Mouse (Mus musculus): ENCODE results near the gene Upk2.

DNA sequence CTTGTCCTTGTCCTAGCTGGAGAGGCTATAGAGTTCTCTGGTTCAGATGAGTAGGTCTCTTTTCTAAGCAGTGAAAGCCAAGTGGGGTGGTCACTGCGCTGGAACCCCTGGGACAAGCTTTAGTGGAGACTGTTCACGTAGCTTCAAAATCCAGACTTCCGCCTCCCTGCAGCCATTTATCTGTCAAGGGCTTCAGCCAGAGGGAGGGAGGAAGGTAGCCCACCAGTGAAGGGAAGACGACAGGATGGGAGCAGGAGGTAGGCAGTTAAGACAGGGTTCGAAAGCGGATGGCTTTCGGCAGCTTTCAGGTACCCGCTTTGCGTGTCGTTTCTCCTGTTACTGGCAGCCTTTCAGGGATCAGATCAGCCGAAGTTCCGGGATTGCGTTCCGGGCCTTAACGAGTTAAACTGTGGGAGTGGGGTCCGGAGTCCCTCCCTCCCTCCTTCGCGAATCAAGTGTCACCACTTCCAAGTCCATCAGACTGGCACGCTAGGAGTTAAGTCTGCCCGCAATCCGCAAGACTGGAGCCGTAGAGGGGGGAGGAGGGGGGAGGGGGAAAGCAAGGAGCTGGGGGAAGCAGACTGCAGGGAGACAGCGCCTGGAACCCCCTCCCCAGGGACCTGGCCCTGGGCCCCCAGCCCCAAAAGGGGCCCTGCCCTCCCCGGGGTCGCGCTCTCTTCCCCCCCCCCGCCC lies 23.6 kb upstream of the Upk2 start:
- no peak for TF ChIP-seq CTCF (IDR thresholded peaks at IDR 0.05; ENCODE audit: low read depth)
- TF ChIP-seq EP300 (IDR thresholded peaks at IDR 0.05; ENCODE audit: low read depth) = no peak
